Mouse (Mus musculus): Measurements from ENCODE around the gene Fcgr4.
"Not testable (repeated sequence)": the region's sequence is repeated elsewhere in the genome, so short reads cannot be mapped to it uniquely, and the experiment has no call there.

Fcgr4 gene

DNA sequence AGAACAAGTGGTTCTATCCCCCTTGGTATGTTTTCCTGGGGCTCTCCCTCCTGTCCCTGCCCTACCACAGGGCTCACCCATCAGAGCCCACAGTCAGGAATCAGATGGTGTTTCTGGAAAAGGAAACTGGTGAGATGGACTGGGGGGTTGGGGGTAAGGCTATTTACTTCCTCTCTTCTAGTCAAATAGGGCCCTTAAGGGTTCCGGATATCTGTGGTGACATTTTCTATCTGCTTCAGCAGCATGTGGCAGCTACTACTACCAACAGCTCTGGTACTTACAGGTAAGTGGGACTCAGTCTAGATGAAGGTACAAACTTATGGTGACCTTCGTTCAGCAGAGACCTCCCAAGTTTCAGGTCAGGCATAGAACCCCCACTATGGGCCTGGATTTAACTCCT is at the start of gene Fcgr4:
TSS of gene Fcgr4 (plus strand) at position 184 of the 400 bp plus-strand sequence.
- no peak for DNase-seq (ENCODE audit: low spot score)

DNA sequence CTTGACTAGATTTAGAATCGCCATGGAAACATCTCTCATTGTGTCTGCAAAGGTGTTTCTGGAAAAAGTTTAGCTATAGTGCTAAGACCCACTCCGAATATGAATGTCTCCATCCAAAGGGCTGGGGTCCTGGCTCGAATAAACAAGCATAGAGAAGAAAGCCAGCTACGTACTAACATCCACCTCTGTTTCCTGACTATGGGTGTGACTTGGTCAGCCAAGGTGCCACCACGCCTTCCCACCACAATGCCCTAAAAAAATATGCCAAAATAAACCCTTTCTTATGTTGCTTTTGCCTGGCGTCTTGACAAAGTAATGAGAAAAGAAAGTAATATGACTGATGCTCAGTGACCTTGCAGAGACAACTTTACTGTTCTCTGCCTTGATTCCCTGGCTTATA is 46.2 kb upstream of the Fcgr4 start:
- DNase-seq (ENCODE audit: low spot score): no peak

DNA sequence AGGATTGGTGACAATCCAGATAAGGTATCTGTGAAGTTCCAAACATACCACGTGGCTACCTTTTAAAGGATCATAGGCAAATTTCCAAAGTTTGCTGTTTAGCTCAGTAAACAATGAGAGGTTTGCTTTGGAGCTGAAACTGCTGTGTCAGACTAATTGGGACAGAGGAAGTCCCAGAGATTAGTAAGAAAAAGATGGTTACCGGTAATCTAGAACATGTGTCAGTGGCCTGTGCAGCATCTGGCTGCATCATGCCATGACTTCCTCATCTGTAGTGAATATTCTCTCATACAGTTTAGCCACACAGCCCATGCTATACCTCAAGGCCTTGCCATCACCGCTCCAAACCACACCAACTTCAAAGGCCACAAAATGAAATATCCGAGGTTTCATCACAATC is 45.8 kb upstream of the Fcgr4 start:
- DNase-seq (ENCODE audit: low spot score): no peak

GRCm38 (mm10) chr1:170974171-170974570 is 44.5 kb upstream of the Fcgr4 start:
- DNase-seq (ENCODE audit: low spot score): no peak

- DNase-seq (ENCODE audit: low spot score): no peak
Measured at GRCm38 (mm10) chr1:170974736-170975135, 44.0 kb upstream of the Fcgr4 start.

- DNase-seq (ENCODE audit: low spot score): not testable (repeated sequence)
Measured at GRCm38 (mm10) chr1:170975350-170975749, 43.4 kb upstream of the Fcgr4 start.

DNA sequence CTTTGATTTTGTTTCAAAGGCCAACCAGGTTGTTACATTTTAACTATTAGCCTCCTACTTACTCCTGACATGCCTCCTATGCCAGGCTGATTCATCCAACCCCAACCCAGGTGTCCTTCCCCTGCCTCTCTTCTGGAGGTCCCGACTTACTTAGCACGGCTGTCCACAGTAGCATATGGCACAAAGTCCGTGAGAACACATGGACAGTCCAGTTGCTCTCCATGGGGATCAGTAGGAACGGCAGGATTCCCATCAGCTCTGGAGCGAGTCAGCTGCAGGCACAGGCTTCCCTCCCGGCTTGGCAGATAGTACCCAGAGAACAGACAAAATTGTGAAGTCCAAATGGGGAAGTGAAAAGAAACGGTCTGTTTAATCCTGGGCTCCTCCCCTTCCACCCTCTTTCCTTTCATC is 43.0 kb upstream of the Fcgr4 start:
- no peak for DNase-seq (ENCODE audit: low spot score)

- no peak for DNase-seq (ENCODE audit: low spot score)
Measured at GRCm38 (mm10) chr1:170976447-170976846, 42.3 kb upstream of the Fcgr4 start, which contains the start of gene Fcgr2b. Gene Fcgr2b, minus strand, starts transcription at chr1:170976547.

GRCm38 (mm10) chr1:170978601-170979000 is 40.1 kb upstream of the Fcgr4 start:
- no peak for DNase-seq (ENCODE audit: low spot score)

- not testable (repeated sequence) for DNase-seq (ENCODE audit: low spot score)
Measured at GRCm38 (mm10) chr1:170981679-170982078, 37.0 kb upstream of the Fcgr4 start.

DNA sequence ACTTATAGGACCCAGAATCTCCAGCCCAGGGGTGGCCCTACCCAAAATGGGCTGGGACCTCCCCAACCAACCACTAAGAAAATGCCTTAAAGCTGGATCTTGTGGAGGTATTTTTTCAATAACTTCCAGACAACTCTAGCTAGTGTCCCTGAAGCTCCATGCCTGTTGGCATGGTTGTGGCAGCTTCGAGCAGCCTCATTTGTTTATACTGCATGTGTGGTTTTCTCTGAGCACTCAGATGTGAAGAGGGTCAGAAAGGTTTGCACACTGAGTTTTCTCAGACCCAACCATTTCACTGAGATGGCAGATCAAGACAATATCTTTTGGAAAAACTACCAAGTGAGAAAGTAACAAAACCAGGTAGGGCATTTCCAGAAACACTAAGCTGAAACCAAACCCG is 36.4 kb upstream of the Fcgr4 start:
- no peak for DNase-seq (ENCODE audit: low spot score)

DNA sequence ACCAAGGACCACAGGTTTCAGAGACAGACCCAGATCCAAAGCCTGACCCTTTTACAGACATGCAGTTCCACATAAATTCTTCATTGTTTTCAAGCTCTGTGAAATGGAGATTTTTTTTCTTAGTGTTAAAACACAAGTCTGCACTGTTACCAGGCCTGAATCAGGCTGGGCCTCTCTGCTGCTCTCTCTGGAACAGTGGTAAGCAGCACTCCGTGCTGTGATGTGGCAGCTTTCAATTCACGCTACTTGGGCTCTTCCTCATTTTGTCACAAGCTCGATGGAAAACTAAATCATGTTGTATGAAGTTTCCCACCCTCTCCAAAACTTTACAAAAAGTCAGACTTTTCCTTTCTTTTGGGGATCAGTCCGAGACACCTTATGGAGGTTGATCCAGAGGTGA is 35.7 kb upstream of the Fcgr4 start:
- no peak for DNase-seq (ENCODE audit: low spot score)

DNA sequence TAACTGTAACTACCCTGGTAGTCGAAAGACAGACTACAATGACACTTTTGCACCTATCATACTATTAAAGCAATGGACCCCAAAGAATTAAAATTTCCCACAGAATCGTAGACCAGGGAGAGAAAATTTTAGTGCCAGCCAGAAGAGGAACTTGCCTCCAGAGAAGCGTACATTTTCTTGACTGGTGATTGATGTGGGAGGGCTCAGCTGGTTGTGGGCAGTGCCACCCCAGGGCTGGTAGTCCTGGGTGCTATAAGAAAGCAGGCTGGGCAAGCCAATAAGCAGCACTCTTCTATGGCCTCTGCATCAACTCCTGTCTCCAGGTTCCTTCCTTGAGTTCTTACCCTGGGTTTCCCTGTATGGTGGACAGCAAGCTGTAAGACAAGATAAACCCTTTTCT is 33.6 kb upstream of the Fcgr4 start:
- no peak for DNase-seq (ENCODE audit: low spot score)

GRCm38 (mm10) chr1:170985861-170986260 is 32.9 kb upstream of the Fcgr4 start:
- DNase-seq (ENCODE audit: low spot score): no peak

DNA sequence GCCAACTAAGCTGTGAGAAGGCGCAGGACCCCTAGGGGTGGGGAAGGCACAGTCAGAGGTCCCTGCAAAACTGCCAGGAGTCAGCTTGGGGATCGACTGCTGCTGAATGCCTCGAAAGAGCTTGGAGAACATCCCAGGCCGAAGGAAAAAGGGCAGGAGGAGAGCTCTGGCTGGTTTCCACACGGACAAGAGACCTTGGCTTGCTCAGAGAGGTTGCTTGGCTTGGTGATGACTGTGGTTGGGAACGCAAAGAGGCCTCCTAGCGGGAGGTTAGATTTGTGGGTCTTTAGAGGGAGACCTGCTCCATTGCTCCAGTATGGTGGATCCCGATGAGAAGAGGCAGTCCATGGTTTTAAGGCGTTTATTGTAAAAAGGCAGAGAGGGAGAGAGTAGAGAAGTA is 29.1 kb upstream of the Fcgr4 start:
- DNase-seq (ENCODE audit: low spot score): no peak

- no peak for DNase-seq (ENCODE audit: low spot score)
Measured at GRCm38 (mm10) chr1:170992550-170992949, 26.2 kb upstream of the Fcgr4 start.

GRCm38 (mm10) chr1:170996034-170996433 is 22.7 kb upstream of the Fcgr4 start:
- no peak for DNase-seq (ENCODE audit: low spot score)

DNA sequence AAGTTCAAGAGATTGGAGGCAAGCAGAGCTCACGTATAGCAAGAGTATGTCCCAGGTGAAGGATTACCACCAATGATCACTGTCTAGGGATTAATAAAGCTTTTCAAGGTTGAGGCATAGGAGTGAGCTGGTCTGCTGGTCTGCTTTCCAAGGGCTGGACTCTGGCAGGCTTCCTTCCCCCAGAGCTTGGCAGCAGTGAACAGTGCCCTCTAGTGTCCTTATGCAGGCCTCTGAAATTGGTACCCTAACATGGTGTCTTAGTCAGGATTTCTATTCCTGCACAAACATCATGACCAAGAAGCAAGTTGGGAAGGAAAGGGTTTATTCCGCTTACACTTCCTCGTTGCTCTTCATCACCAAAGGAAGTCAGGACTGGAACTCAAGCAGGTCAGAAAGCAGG is 22.0 kb upstream of the Fcgr4 start:
- peak; percentile 31 for DNase-seq (ENCODE audit: low spot score)

- DNase-seq (ENCODE audit: low spot score): peak; percentile 23
Measured at GRCm38 (mm10) chr1:170997756-170998655, 20.7 kb upstream of the Fcgr4 start.

GRCm38 (mm10) chr1:170999811-171000210 is 18.9 kb upstream of the Fcgr4 start:
- DNase-seq (ENCODE audit: low spot score): no peak

DNA sequence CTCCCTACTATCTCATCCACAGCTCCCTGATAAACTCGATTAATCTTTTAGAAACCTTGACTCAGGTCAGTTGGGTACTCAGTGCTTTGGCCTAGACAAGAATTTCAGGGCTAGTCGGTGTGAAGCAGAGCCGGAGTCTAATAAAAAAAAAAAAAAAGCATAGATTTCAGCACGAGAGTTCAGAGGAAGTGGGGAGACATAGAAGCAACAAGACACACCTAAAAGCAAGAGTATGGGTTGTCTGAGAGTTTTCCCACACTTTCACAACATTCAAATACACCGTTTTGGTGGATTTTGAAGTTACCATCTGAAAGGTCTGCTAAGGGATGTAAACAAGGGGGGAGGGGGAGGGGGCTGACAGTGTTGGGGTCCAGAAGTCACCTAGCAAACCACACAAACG is 13.6 kb upstream of the Fcgr4 start:
- DNase-seq (ENCODE audit: low spot score): no peak

DNA sequence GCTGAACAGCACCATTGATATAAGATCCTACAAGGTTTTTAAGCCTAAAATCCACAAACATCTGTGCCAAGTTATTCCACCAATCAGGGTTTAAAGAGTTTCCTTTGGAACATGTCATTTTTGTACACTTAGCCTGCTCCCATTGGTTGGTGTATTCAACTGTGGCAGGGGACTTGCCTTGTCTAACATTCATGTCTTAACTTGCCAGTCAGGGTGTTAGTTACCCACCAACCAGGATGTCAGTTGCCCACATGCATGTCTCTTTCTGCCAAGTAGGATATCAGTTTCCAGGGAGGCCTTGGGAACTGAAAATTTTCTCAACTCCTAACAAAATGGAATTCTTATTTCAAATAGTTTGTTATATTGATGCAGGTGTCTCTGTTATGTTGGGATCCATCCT is 13.1 kb upstream of the Fcgr4 start:
- DNase-seq (ENCODE audit: low spot score): no peak

DNA sequence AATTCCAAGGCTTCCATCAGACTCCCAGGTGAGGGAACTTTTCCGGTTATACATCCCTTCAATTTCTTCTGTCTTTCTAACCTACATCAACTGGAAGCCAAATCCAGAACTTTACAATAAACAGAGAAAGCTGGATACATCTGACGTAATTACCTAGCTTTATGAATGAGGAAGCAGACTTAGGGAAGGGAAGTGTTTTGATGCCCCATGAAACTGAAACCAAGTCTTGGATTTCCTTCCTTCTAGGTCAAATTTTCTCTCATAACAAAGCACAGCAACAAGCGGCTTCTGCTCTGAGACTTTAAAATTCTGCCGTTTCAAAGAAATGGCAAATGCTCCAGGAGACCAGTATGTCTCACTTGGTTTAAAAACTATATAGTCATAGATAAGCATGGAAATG is 12.4 kb upstream of the Fcgr4 start:
- DNase-seq (ENCODE audit: low spot score): no peak

DNA sequence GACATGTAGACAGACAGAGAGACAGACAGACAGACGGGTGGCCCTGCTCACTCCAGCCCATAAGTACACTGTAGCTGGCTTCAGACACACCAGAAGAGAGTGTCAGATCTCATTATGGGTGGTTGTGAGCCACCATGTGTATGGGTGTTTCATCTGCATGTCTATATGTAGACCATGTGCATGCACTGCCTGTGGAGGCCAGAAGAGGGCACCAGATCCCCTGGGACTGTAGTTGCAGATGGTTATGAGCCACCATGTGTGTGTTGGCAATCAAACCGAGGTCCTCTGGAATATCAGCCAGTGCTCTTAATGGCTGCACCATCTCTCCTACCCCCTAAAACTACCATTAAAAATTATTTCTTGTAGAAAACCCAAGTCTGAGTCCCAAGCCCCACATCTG is 11.8 kb upstream of the Fcgr4 start:
- DNase-seq (ENCODE audit: low spot score): no peak

Measured in urinary bladder, postnatal 25 days (tissue).